Mouse (Mus musculus) right cerebral cortex, postnatal 36 days (tissue): Measurements from ENCODE around the gene Cysltr2.
A peak's percentile ranks its signal among the peaks of the same experiment; 100 is the strongest.

Experiments
- DNase-seq, 2 experiments: peaks; one replicate each; pipeline ENCODE4 v3.0.0; 2022; ENCODE audit warnings: low spot score in 2 of 2, mixed read lengths in 1 of 2

Cysltr2 gene

GRCm38 (mm10) chr14:72986044-72986443 lies 62.9 kb downstream of the Cysltr2 start:
- DNase-seq = no peak

DNA sequence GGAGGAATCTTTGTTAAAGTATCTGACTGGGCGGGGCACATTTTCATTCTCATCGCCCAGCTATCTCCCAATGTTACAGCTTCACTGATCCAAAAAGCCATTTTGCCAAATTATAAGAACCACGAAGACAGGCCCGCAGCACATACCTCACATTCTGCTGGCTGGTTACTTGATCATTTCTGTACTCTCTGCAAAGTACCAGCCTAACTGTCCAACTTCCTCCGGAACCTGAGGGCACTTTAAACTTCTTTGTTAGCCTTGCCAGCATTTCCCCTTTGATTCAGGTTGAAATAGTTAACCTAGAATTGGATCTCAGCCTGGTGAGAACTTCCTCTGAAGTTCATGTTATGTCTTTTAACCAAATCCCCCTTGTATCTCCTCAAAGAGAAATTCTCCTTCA lies 63.8 kb downstream of the Cysltr2 start:
- DNase-seq = no peak

- DNase-seq = peak; percentile 76 to 77
These were observed 65.5 kb downstream of the Cysltr2 start for GRCm38 (mm10) chr14:72983456-72983855.

- DNase-seq = no peak
These were observed 65.9 kb downstream of the Cysltr2 start for GRCm38 (mm10) chr14:72982981-72983436.

DNA sequence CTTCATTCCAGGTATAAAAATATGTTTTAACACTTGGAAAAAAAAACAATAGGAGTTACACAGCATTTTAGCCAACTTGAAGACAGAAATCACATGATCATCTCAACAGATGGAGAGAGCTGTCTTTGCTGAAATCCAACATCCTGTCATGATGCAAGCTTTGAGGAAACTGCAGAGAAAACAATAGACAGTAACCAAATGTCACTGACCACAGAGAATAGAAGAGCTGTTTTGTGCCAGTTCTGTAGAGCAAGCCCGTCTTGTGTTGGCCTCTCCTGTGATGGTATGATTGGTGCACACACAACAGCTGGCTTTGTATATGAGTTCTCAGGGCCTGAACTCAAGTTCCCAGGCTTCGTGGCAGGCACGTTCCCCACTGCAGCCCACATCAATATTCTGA lies 68.2 kb downstream of the Cysltr2 start:
- no peak for DNase-seq

GRCm38 (mm10) chr14:72980106-72980505 lies 68.8 kb downstream of the Cysltr2 start:
- no peak for DNase-seq

- DNase-seq = no peak
These were observed 72.8 kb downstream of the Cysltr2 start for GRCm38 (mm10) chr14:72976111-72976510.
